Mouse (Mus musculus) testis, adult 2 months (tissue): Measurements from ENCODE around the gene Letm1. TPM values are rescaled to one million over a fixed set of nuclear protein-coding genes. Genes with fewer than 3 reads are reported as not detected.

Experiments
- H3K27ac ChIP-seq: fragments of 200-500 bp; 2 replicates; pipeline ENCODE4 v1.5.1; 2012; ENCODE audit warnings: low read depth, low read length; ENCODE audit not compliant: control insufficient read depth, insufficient read depth
- H3K27me3 ChIP-seq: fragments of 200-500 bp; 2 replicates; pipeline ENCODE4 v1.6.1; 2012; ENCODE audit warnings: mild to moderate bottlenecking, low read length, moderate library complexity; ENCODE audit not compliant: control insufficient read depth, insufficient read depth
- H3K36me3 ChIP-seq: fragments of 200-500 bp; 2 replicates; pipeline ENCODE4 v1.6.1; 2012; ENCODE audit warnings: mild to moderate bottlenecking, low read length; ENCODE audit not compliant: control insufficient read depth, insufficient read depth
- H3K4me1 ChIP-seq: fragments of 200-500 bp; 2 replicates; pipeline ENCODE4 v1.6.1; 2012; ENCODE audit warnings: low read length; ENCODE audit not compliant: control insufficient read depth, insufficient read depth
- H3K4me3 ChIP-seq: fragments of 200-500 bp; 2 replicates; pipeline ENCODE4 v1.5.1; 2012; ENCODE audit warnings: low read depth, mild to moderate bottlenecking, low read length, moderate library complexity, mixed read lengths; ENCODE audit not compliant: control insufficient read depth
- CTCF ChIP-seq: fragments of 200-500 bp; IDR thresholded peaks from 2 replicates; pipeline ENCODE4 v1.5.1; 2012; ENCODE audit warnings: low read depth, mild to moderate bottlenecking, inconsistent platforms, low read length, moderate library complexity; ENCODE audit not compliant: control insufficient read depth, insufficient read depth, insufficient replicate concordance
- POLR2A ChIP-seq: fragments of 200-500 bp; IDR thresholded peaks from 2 replicates; pipeline ENCODE4 v1.6.1; 2012; ENCODE audit warnings: low read depth, mild to moderate bottlenecking, inconsistent platforms, low read length, moderate library complexity; ENCODE audit not compliant: control insufficient read depth
- polyA plus RNA-seq: library from polyadenylated mRNA; depleted of rRNA; stranded (reverse); fragments of >200 nt; gene quantifications from 2 replicates; pipeline ENCODE4 v1.2.3, GENCODE M21; 2012

Gene Letm1
- polyA plus RNA-seq, 1 experiment = 24.1 TPM

DNA sequence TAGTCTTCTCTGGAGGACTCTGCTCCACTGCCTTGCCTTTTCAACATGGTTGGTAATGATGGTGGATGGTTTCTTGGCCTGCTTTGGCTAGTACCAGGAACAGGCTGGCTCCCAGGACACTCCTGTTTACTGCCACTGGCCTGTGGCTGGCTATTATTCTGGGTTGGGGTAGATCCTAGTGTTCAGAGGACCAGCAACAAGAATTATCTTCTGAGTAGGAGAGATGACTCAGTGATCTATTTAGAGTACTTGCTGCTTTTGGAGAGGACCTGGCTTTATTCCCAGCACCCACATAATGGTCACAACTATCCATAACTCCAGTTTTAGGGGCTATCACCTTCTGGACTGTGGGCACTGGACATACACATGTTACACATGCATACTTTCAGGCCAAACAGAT is 44.3 kb downstream of the Letm1 start:
- Histone ChIP-seq H3K4me3 (no peak overlapping the region), H3K36me3 (peaks cover 3% of the 10 kb centered on the region; the same call in 1 of the 2 replicates), H3K4me1 (no peaks in the 10 kb centered on the region), H3K27me3 (no peaks in the 10 kb centered on the region), H3K27ac (no peak overlapping the region)
- TF ChIP-seq POLR2A (no peak), CTCF (no peak)

DNA sequence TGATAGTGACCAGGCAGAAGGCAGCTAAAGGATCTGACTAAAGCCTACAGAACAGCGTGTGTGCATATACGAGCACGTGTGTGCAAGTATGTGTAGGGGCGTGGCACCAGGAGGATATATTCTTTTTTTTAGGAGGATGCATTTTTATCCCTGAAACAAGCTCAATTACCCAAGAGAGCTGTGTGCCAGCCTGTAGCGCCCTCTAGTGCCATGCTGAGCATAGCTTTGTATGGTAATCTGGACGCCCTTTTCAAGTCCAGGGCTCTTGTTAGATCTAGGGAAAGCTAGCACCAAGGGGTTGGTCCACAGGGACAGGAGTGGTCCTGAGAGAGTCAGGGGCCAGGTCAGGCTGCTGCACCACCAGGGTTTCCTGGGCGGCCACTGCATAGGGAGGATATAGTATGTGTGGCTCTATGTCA is 44.7 kb downstream of the Letm1 start:
- Histone ChIP-seq H3K4me3 (no peak overlapping the region), H3K27me3 (no peaks in the 10 kb centered on the region), H3K4me1 (no peaks in the 10 kb centered on the region), H3K36me3 (peaks cover 3% of the 10 kb centered on the region; the same call in 1 of the 2 replicates), H3K27ac (no peak overlapping the region)
- TF ChIP-seq CTCF = peak; percentile 55; the same call in 1 of the 2 replicates
- no peak for TF ChIP-seq POLR2A

DNA sequence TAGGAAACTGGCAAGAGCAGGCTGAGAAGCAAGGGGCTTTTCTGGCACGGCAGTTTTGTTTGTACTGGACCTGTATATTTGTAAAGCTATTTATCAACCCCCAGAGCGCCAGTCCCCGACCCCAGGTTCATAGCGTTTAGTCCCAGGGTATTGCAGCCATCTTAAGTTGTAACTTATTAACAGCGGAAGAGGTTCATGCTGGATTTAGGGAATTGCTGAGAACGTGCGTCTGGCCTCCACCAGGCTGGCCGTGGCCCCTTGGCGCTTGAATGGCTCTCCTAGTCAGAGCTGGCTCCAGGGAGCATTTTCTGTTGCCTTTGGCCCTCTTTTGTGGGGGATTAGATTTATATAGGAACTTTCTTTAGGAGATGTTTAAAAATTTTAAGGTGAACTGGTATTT is 46.4 kb downstream of the Letm1 start:
- Histone ChIP-seq H3K36me3 (no peaks in the 10 kb centered on the region; the same call in 1 of the 2 replicates), H3K27ac (no peak overlapping the region), H3K4me1 (no peaks in the 10 kb centered on the region), H3K27me3 (no peaks in the 10 kb centered on the region), H3K4me3 (no peak overlapping the region)
- TF ChIP-seq POLR2A = no peak
- TF ChIP-seq CTCF = no peak

DNA sequence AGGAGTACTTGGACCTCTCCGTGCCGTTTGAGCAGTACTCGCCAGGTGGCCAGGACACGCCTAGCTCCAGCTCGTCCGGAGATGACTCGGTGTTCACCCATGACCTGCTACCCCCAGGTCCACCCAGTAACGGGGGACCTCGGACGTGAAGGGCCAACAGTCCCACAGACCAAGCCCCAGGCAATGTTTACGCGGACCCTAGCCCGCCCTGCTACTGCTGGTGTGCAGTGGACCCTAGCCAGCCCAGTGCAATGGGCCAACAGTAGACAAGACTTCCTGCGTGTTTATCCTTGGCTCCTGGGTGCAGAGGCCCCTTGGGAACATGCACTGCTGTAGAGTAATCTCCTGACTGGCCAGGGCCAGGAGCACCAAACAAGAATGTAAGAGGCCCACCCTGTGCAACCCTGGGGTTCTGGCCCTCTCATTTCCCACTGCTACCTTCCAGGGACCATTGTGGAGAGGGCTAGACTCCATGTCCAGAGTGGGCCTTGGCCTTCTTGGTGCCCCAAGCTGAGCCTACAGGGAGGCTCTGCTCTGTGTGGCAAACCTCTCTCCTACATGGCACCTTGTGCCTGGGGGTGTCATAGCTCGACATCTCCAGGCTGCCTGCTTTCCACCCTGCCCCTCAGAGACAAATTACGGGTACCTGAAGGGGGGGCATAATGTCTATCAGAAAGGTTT is 47.1 kb downstream of the Letm1 start:
- TF ChIP-seq POLR2A = no peak
- TF ChIP-seq CTCF = no peak
- Histone ChIP-seq H3K4me3 (no peak overlapping the region), H3K36me3 (no peaks in the 10 kb centered on the region; the same call in 1 of the 2 replicates), H3K27ac (no peak overlapping the region), H3K27me3 (no peaks in the 10 kb centered on the region), H3K4me1 (no peaks in the 10 kb centered on the region)

DNA sequence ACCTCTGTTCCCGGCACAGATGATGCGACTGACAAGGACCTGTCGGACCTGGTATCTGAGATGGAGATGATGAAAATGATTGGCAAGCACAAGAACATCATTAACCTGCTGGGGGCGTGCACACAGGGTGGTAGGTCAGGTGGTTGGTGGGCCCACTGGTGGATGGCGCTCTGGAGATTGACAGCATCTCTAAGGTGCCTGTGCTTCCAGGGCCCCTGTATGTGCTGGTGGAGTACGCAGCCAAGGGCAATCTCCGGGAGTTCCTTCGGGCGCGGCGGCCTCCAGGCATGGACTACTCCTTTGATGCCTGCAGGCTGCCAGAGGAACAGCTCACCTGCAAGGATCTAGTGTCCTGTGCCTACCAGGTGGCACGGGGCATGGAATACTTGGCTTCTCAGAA is 48.8 kb downstream of the Letm1 start:
- no peak for TF ChIP-seq POLR2A
- TF ChIP-seq CTCF = no peak
- Histone ChIP-seq H3K4me1 (no peaks in the 10 kb centered on the region), H3K27ac (no peak overlapping the region), H3K27me3 (no peaks in the 10 kb centered on the region), H3K4me3 (no peak overlapping the region), H3K36me3 (no peaks in the 10 kb centered on the region)

DNA sequence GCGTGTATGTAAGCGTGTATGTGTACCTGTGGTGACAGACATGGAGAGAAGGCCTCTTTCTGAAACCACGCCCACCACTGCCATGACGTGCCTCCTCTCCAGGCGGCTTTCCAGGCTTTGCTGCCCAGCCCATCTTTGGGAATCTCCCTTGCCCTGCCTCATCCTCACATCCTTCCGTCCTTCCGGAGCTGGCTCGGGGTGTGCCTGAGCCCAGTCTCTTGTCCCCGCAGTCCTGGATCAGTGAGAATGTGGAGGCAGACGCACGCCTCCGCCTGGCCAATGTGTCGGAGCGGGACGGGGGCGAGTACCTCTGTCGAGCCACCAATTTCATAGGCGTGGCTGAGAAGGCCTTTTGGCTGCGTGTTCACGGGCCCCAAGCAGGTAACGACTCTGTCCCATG is 51.6 kb downstream of the Letm1 start:
- TF ChIP-seq POLR2A (no peak), CTCF (no peak)
- no peaks in the 10 kb centered on the region for H3K36me3 ChIP-seq
- no peaks in the 10 kb centered on the region for H3K4me1 ChIP-seq
- no peak overlapping the region for H3K27ac ChIP-seq
- H3K27me3 ChIP-seq = no peaks in the 10 kb centered on the region
- H3K4me3 ChIP-seq = no peak overlapping the region

DNA sequence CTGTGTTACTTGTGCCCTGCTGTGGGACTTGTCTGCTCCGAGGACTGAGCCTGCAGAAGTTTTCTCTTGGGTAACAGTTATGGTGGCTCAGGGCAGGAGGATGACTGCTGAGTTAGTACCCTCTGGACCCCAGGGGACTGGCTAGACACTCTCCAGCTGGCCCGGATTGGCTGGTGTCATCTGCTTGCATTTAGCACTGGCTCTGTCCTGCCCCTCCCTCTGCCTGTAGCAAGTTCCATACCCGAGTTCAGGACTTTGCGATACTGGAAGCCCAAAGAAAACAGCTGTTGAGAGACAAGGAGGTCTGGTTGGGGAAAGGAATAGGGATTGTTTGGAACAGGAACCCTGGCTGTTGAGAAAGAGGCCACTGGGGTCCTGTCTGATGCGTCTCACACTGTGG is 52.1 kb downstream of the Letm1 start:
- H3K27ac ChIP-seq = no peak overlapping the region
- H3K4me1 ChIP-seq = no peaks in the 10 kb centered on the region
- H3K4me3 ChIP-seq = no peak overlapping the region
- H3K27me3 ChIP-seq = no peaks in the 10 kb centered on the region
- no peaks in the 10 kb centered on the region for H3K36me3 ChIP-seq
- TF ChIP-seq POLR2A (no peak), CTCF (no peak)

DNA sequence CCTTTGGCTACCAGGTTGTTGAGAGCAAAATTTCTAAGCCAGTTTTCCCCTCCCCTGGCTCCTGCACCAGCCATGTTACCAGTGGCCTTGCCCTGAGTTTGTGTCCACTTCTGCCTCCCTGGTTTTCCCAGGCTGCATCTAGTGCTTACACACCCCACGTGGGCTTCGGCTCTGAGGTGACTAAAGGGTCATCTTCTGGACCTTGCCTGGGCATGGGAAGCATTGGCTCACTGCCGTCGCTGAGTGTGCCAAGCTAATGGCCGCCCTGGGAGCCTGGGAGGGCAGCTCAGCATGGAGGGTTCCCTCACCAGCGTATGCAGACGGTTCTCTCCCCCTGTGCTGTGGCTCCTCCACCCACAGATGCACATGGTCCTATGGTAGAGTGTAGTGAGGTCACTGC is 53.8 kb downstream of the Letm1 start:
- Histone ChIP-seq H3K27me3 (no peaks in the 10 kb centered on the region), H3K36me3 (no peaks in the 10 kb centered on the region), H3K4me1 (peaks cover 4% of the 10 kb centered on the region; the same call in 1 of the 2 replicates), H3K27ac (no peak overlapping the region), H3K4me3 (no peak overlapping the region)
- TF ChIP-seq CTCF = no peak
- no peak for TF ChIP-seq POLR2A
